Mouse (Mus musculus): ENCODE results near the gene Rps23.
"Not testable (repeated sequence)": the region's sequence is repeated elsewhere in the genome, so short reads cannot be mapped to it uniquely, and the experiment has no call there.

Rps23 gene

DNA sequence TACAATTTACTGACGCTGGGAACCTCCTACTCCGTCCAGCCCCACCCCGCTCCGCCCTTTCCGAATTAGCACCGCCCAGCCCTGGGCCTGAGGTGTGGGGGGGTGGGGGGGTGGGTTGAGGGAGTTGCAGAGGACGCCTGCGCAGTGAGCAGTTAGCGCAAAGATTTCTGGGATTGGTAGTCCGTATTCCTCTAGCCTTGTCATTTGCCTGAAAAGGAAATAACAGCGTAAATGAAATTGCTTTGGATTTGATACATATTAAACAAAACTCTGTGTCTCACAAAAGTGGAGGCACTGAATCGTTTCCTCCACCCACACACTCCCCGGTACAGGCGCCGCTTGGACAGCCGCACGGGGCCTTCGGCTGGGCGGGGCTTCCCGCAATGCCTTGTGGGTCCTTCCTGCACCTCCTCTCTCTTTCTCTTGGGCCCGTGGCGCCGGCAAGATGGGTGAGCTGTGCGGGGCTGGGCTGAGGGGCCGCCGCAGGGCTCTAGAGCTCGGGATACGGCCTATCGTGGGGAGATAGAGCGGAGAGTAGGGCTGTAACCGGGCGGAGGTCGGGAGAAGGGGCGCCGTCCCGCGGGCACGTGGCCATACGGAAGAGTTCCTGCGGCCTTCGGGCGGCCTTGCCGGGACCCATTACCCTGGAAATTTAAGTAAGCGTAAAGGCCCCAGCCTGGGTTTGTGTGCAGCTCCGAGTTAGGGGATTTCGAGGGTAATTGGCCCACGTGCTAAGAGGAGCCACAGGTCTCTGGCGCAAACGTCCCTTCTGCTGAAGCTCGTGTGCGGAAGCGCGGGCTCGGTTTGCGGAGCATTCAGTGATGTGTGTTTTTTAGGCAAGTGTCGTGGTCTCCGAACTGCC lies at the start of gene Rps23:
TSS of gene Rps23 (plus strand) at position 208 of the 862 bp plus-strand sequence.
- DNase-seq (ENCODE audit: low spot score): peak; percentile 89

DNA sequence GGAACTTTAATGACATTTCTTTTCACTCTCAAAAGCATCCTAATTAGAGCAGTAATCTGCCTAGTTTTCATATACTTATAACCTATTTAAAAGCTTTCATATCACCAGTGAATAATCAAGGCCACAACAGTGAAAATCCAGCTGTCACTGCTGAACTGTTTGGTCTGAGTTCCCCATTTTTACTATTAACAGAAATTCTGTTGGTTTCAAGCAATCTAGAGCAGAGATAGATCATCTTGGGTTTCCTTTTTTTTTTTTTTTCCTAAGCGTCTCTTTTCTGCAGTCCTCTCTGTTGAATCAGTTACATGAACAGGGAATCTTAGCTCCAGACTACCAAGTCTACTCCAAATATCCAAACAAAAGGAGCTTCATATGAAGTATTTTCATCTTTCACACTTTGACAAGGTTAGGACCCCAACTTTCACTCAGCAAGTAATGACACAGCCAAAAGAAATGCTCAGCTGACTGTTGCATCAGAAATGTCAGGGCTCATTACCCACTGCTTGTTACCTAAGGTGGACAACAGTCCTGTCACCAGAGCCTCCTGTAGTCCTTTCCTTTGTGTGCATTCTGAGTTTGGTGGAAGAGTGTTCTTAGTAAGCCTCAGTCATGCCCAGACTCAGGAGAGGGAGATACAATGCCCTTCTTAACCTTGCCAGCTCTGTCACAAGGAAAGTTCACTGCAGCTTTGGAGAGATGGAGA lies 40.9 kb upstream of the Rps23 start:
- DNase-seq (ENCODE audit: low spot score): no peak

- no peak for DNase-seq (ENCODE audit: low spot score)
Observed at GRCm38 (mm10) chr13:90885856-90886532, 36.8 kb upstream of the Rps23 start.

- DNase-seq (ENCODE audit: low spot score): peak; percentile 63
Observed at GRCm38 (mm10) chr13:90886568-90886983, 36.2 kb upstream of the Rps23 start.

DNA sequence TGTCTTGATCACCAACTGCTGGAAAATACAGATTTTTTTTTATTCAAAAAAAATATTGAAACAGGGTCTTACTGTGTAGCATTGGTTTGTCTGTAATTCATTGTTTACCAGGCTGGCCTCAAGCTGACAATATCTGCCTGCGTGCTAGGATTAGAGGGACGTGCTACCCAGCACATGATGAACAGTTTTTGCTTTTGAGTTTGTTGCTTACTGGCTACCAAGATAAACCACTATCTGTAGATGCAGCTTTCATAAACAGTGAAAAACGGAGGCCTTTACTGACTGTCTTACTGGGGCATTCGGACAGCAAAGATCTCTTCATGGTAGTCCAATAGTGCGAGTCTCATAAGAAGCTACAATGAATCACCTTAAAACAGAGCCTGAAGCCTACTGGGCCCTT lies 32.6 kb upstream of the Rps23 start:
- DNase-seq (ENCODE audit: low spot score): no peak

DNA sequence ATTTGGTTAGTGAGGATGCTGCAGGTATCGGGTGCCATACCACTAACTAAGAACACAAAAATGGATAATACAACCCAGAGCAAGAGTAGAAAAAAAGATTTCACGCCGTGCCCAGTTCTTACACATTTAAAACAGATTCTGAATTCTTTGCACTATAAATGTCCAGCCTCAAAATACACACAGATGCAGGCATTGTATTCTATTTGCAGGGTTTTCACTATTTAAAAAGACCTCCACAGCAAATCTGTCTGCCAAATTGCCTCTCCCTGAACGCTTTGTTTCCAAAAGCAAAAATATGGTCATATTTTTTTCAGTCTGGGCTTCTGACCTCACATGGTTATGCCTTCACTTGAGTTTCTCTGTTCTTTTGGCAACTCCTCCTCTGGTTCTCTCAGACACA lies 27.9 kb upstream of the Rps23 start:
- no peak for DNase-seq (ENCODE audit: low spot score)

DNA sequence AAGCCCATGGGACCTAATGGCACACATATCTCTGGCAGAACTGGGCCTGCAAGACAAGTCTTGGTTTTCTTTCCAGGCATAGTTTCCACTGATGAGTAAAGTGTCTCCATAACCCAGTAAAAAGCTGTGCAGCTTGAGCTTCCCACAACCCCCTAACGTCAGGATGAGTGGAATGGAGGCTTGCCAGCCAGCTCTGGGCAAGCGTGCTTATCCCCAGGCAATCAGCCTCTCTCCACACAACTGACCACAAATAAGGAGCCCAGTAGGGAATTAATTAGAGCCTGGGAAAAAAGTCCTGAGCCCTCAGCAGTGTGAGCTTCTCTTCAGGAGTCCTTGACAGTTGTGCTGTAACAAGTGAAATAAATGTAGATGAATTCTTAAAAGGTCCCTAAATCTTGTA lies 26.7 kb upstream of the Rps23 start:
- DNase-seq (ENCODE audit: low spot score): no peak

- no peak for DNase-seq (ENCODE audit: low spot score)
Observed at GRCm38 (mm10) chr13:90896821-90897220, 25.9 kb upstream of the Rps23 start.

DNA sequence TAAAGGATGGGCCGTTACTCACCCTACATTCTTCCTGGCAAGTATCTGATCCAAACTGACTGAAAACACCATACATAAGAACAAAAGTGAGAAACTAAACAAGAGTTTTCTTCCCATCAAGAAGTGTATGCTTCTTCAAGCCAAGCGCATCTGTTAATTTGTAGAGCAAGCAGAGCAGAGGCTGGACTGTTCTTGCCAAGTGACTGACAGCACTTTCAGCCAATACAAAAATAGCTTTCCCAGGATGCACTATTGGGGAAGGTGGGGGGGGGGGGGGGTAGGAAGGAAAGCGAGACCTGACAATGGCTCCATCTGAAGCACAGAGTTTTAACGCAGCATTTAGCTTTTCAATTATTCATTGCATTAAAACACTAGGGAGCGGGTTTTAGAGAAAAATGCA lies 17.6 kb upstream of the Rps23 start, which contains the start of gene Atp6ap1l:
TSS of gene Atp6ap1l (minus strand) at position 180 of the 400 bp plus-strand sequence.
- DNase-seq (ENCODE audit: low spot score): no peak

GRCm38 (mm10) chr13:90907376-90907775 lies 15.4 kb upstream of the Rps23 start:
- no peak for DNase-seq (ENCODE audit: low spot score)

- no peak for DNase-seq (ENCODE audit: low spot score)
Observed at GRCm38 (mm10) chr13:90912760-90913674, 9.7 kb upstream of the Rps23 start.

DNA sequence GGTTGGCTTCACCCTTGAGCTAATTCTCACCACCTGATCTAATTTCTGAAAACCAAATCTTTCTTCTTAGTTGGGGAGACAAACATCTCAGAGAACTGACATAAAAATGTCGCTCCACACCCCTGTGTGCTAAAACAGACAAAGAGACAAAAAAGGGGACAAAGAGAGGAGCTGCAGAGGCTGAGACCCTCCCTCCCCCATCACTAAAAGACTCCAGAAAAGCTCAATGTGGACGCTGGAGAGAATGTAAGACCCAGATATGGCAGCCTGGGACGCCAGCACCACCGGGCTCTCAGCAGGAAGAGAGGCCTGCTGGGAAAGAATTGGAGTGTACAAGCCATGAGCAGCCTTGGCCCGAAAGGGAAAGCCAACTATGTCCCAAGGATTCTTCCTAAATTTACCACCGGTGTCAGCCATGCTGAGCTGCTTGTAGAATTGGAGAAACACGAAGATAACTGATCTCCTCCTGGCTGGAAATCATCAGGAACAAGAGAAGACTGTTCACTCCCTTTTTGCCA lies 9.0 kb upstream of the Rps23 start:
- no peak for DNase-seq (ENCODE audit: low spot score)

GRCm38 (mm10) chr13:90914721-90915120 lies 8.0 kb upstream of the Rps23 start:
- DNase-seq (ENCODE audit: low spot score): no peak

GRCm38 (mm10) chr13:90923617-90924016 lies 859 bp downstream of the Rps23 start:
- not testable (repeated sequence) for DNase-seq (ENCODE audit: low spot score)

DNA sequence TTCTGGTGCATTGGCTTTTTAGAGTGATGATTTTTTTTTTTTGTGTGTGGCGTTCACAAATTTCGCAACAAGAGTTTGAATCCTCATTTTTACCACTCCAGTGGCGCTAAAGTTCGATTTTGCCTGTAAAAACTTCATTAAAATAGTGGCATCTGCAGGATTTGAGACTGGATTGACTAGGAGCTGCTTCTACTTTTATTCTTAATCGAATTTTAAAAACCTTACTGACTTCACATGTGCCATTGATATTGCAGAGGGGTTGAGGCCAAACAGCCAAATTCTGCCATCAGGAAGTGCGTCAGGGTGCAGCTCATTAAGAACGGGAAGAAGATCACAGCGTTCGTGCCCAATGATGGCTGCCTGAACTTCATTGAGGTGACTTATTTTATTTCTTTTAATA lies 1.3 kb downstream of the Rps23 start:
- DNase-seq (ENCODE audit: low spot score): no peak

- DNase-seq (ENCODE audit: low spot score): no peak
Observed at GRCm38 (mm10) chr13:90925191-90925590, 2.4 kb downstream of the Rps23 start.

DNA sequence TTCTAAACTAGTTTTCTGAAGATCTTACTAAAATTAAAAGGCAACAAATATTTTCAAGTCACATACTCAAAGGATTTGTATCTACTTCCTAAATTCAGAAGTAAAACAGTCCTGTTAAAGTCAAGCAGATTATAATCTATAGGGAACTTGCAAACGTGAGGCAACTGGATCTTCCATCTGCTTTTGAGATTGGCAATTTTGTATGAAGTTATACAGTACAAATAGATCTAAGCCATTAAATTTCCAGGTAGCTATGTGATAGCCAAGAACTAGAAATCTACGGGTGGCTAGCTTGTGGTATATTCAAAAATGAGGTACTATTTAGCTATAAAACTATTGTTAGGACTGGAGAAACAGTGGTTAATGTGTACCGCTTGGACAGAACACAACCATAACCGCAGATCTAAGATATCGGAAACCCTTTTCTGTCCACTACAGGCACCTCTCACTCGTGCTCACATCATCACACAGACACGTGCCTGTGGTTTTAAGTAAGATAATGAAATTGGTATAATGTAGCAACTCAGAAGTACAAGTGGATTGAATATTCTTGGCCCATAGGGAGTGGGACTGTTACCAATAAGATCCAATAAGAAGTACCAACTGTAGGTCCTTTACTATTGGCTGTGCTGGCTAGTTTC lies 3.5 kb downstream of the Rps23 start:
- DNase-seq (ENCODE audit: low spot score): no peak

GRCm38 (mm10) chr13:90926938-90927633 lies 4.3 kb downstream of the Rps23 start:
- no peak for DNase-seq (ENCODE audit: low spot score)

GRCm38 (mm10) chr13:90928266-90928665 lies 5.5 kb downstream of the Rps23 start:
- not testable (repeated sequence) for DNase-seq (ENCODE audit: low spot score)

DNA sequence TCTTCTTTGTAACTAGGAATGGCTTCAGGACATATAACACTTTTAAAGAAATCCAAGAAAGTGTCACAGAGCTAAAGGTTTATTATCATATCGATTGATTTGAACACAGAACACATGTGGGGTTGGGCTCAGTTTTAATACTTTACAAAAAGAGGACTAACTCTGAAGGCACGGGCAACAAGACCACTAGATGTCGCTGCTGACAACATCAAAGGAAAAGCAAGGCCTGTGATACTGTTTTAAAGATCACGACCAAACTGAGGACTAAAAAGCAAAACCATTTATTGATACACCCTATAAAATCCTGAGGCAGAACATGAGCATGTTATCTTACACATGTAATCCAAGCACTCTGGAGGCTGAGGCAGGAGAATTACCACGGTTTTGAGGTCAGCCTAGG lies 7.1 kb downstream of the Rps23 start:
- DNase-seq (ENCODE audit: low spot score): peak; percentile 87

Measured in layer of hippocampus, adult 9-10 months (tissue).